14 mouse cellular contexts compared by ENCODE assay signal in the genomic region with DNA sequence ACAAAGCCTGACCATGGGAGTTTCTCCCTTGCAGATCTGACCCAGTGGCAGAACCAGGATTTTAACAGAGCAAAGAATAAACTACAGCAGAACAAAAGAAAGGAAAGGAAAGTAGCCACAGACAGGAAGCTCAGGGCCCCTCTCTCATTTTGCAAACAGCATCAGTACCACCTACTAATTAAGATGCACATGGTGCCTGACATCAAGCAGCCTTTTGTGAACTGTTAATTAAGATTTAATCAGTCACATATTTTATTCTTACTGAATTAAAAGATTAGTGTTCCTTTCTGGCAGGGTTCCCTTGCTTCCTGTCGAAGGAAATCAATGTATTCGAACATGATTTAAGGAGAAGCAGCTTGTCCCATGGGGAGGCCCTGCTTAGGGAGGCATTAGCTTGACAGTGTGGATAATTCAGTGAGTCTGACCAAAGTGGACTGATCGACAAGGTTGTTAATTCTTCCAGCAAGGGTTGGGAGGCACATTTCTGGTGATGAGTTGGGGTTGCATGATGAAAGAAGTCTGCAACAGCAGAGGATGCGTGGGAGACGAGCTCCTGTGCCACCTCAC.
"Had no signal": no experiment of that assay in that cellular context is flagged by ENCODE, and none has a peak within 500 bp of the region (broad histone marks: within the 10 kb centered on the region; RNA-seq: fewer than 3 reads in every experiment).

No protein-coding gene starts in this region.

- H3K36me3 ChIP-seq: limb, embryonic 15.5 days; liver, embryonic 12.5 days; neural tube, embryonic 15.5 days had no signal

- DNase-seq: kidney, adult 18-20 months; kidney, postnatal 10 days; kidney, postnatal 4 days; lung, embryonic 14.5 days; lung, postnatal 10 days; lung, postnatal 4 days; right cerebral cortex, postnatal 4 days; thymus, postnatal 36 days had no signal

- H3K9ac ChIP-seq: limb, embryonic 15.5 days; liver, embryonic 12.5 days; lung, embryonic 14.5 days; neural tube, embryonic 15.5 days had no signal

- H3K4me1 ChIP-seq: limb, embryonic 15.5 days; liver, embryonic 12.5 days; neural tube, embryonic 15.5 days had no signal

- ATAC-seq: liver, embryonic 12.5 days had no signal

- H3K27ac ChIP-seq: layer of hippocampus, adult 2 months; limb, embryonic 15.5 days; liver, embryonic 12.5 days; neural tube, embryonic 15.5 days had no signal

- H3K4me2 ChIP-seq: limb, embryonic 15.5 days; liver, embryonic 12.5 days; lung, embryonic 14.5 days; midbrain, embryonic 11.5 days; neural tube, embryonic 15.5 days had no signal

- H3K27me3 ChIP-seq: limb, embryonic 15.5 days had no signal

- H3K4me3 ChIP-seq: layer of hippocampus, adult 2 months; limb, embryonic 15.5 days; liver, embryonic 12.5 days; myocyte; neural tube, embryonic 15.5 days had no signal

- H3K9me3 ChIP-seq: limb, embryonic 15.5 days; liver, embryonic 12.5 days; neural tube, embryonic 15.5 days had no signal
